Mouse (Mus musculus) heart, adult 2 months (tissue): Measurements from ENCODE around the gene Cib4. TPM values are rescaled to one million over a fixed set of nuclear protein-coding genes. Genes with fewer than 3 reads are reported as not detected.

Experiments
- DNase-seq, 2 experiments: peaks; one replicate each; pipeline ENCODE4 v3.0.0; 2021
- H3K27ac ChIP-seq: fragments of 200-600 bp; 2 replicates; pipeline ENCODE4 v1.8.1; 2022
- H3K27me3 ChIP-seq: fragments of 200-500 bp; 2 replicates; pipeline ENCODE4 v1.6.1; 2012; ENCODE audit warnings: mild to moderate bottlenecking, low read length, inconsistent platforms, mixed read lengths; ENCODE audit not compliant: control insufficient read depth, insufficient read depth
- H3K36me3 ChIP-seq: fragments of 200-500 bp; 2 replicates; pipeline ENCODE4 v1.6.1; 2012; ENCODE audit warnings: low read length, inconsistent platforms; ENCODE audit not compliant: control insufficient read depth, insufficient read depth
- H3K4me1 ChIP-seq: fragments of 200-500 bp; 2 replicates; pipeline ENCODE4 v1.6.1; 2011; ENCODE audit warnings: low read length; ENCODE audit not compliant: control insufficient read depth, insufficient read depth
- H3K4me3 ChIP-seq: fragments of 200-600 bp; 2 replicates; pipeline ENCODE4 v1.8.1; 2022
- H3K79me2 ChIP-seq: fragments of 200-500 bp; replicated peaks from 2 replicates; pipeline ENCODE4 v1.6.1; 2012; ENCODE audit warnings: mild to moderate bottlenecking, inconsistent platforms, low read length, moderate library complexity, mixed read lengths; ENCODE audit not compliant: control insufficient read depth, insufficient read depth
- H3K9ac ChIP-seq: fragments of 200-500 bp; 2 replicates; pipeline ENCODE4 v1.6.1; 2012; ENCODE audit warnings: low read depth, mild to moderate bottlenecking, control low read depth, inconsistent platforms, low read length, mixed read lengths
- CTCF ChIP-seq: fragments of 200-600 bp; IDR thresholded peaks from 2 replicates; pipeline ENCODE4 v1.8.1; 2022; ENCODE audit warnings: antibody characterized with exemption, mild to moderate bottlenecking, moderate library complexity
- EP300 ChIP-seq: fragments of 200-500 bp; IDR thresholded peaks from 2 replicates; pipeline ENCODE4 v1.6.1; 2011; ENCODE audit warnings: low read depth, low read length, control low read depth; ENCODE audit not compliant: insufficient read depth
- POLR2A ChIP-seq: fragments of 200-500 bp; IDR thresholded peaks from 2 replicates; pipeline ENCODE4 v1.6.1; 2011; ENCODE audit warnings: mild to moderate bottlenecking, low read depth, low read length, control low read depth; ENCODE audit not compliant: insufficient read depth
- WGBS: fragments of 180-500 bp; shearing (Covaris S2); methylation state at CpG from one replicate; pipeline ENCODE4 v1.1.7; 2018; 5-methylcytosine and 5-hydroxymethylcytosine counted together
- intact Hi-C: fragments of 180-260 bp; cut with DNase I; formaldehyde crosslinking; loops from one replicate; pipeline ENCODE4 v1.15.1; 2025
- polyA plus RNA-seq: library from polyadenylated mRNA; depleted of rRNA; stranded (reverse); fragments of >200 nt; gene quantifications from 2 replicates; pipeline ENCODE4 v1.2.3, GENCODE M21; 2012
- total RNA-seq, 2 experiments: library from RNA; stranded (reverse); gene quantifications; 2 replicates each; pipeline ENCODE4 v1.2.3; 2021

Gene Cib4
- total and polyA plus RNA-seq, 3 experiments: not detected

DNA sequence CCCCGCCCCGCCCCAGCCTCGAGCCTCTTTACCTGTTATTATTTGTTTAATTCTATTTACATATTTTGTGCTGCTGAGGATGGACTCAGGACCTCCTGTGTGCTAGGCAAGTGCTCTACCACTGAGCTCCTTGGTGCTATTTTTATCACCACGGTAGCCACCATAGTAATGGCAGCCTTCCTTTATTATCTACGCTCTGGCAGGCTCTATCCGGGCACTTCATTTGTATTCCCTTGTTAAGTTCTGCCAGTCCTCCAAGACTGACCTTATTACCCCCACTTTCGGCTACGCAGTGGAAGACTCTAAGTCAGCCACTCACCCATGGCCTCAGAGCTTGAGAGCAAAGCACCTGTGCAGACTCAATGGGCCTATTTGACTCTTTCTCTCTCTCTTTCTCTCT lies 46.1 kb upstream of the Cib4 start:
- TF ChIP-seq POLR2A (no peak), CTCF (no peak), EP300 (no peak)
- intact Hi-C loops: no loop called here

GRCm38 (mm10) chr5:30591205-30591731 lies 45.6 kb upstream of the Cib4 start:
- no peak overlapping the region for H3K9ac ChIP-seq
- H3K27me3 ChIP-seq: peaks cover 2% of the 10 kb centered on the region; the same call in 1 of the 2 replicates
- H3K79me2 ChIP-seq: no peaks in the 10 kb centered on the region
- TF ChIP-seq CTCF: no peak
- TF ChIP-seq EP300: no peak
- TF ChIP-seq POLR2A: no peak
- intact Hi-C loops: no loop called here
- WGBS: 29% methylated on average over 5 of the region's 5 CpGs
- no peak overlapping the region for H3K4me3 ChIP-seq
- peaks cover 6% of the 10 kb centered on the region; the same call in 1 of the 2 replicates for H3K36me3 ChIP-seq
- H3K27ac ChIP-seq: peak overlapping the region; percentile 87
- no peak for DNase-seq
- H3K4me1 ChIP-seq: peaks cover 18% of the 10 kb centered on the region; the same call in 1 of the 2 replicates

More for the DNA sequence above, 46.1 kb upstream of the Cib4 start:
- Histone ChIP-seq H3K27ac (peak overlapping the region; percentile 87), H3K9ac (no peak overlapping the region), H3K27me3 (peaks cover 2% of the 10 kb centered on the region; the same call in 1 of the 2 replicates), H3K4me3 (no peak overlapping the region), H3K79me2 (no peaks in the 10 kb centered on the region), H3K4me1 (peaks cover 16% of the 10 kb centered on the region; the same call in 1 of the 2 replicates), H3K36me3 (peaks cover 6% of the 10 kb centered on the region; the same call in 1 of the 2 replicates)
- WGBS: 64% methylated on average over 8 of the region's 8 CpGs
- DNase-seq: no peak

GRCm38 (mm10) chr5:30590231-30590630 lies 44.6 kb upstream of the Cib4 start:
- Histone ChIP-seq H3K27ac (peak overlapping the region; percentile 87), H3K4me3 (peak overlapping the region; percentile 19; the same call in 1 of the 2 replicates), H3K79me2 (no peaks in the 10 kb centered on the region), H3K27me3 (peaks cover 2% of the 10 kb centered on the region; the same call in 1 of the 2 replicates), H3K9ac (peak overlapping the region; percentile 14; the same call in 1 of the 2 replicates), H3K4me1 (peaks cover 13% of the 10 kb centered on the region; the same call in 1 of the 2 replicates), H3K36me3 (peaks cover 5% of the 10 kb centered on the region; the same call in 1 of the 2 replicates)
- WGBS: 76% methylated on average over 5 of the region's 5 CpGs
- TF ChIP-seq CTCF (no peak), POLR2A (no peak), EP300 (no peak)
- intact Hi-C loops: no loop called here
- DNase-seq: no peak

- peak overlapping the region; percentile 87 for H3K27ac ChIP-seq
- DNase-seq: peak; percentile 47 to 48
- peaks cover 2% of the 10 kb centered on the region; the same call in 1 of the 2 replicates for H3K27me3 ChIP-seq
- TF ChIP-seq EP300 (0 out of 2 replicates have a peak, but pooled peaks have one; percentile 5), CTCF (no peak), POLR2A (no peak)
- H3K9ac ChIP-seq: peak overlapping the region; percentile 84
- 40% methylated on average over 3 of the region's 3 CpGs for WGBS
- peak overlapping the region; percentile 60 for H3K4me3 ChIP-seq
- H3K36me3 ChIP-seq: no peaks in the 10 kb centered on the region; the same call in 1 of the 2 replicates
- no peaks in the 10 kb centered on the region for H3K79me2 ChIP-seq
- intact Hi-C loops: loop anchor here (2.0 to 5.0 kb wide), 2 partner anchors 15 to 72 kb away; no protein-coding TSS in a partner anchor
- peaks cover 11% of the 10 kb centered on the region; the same call in 1 of the 2 replicates for H3K4me1 ChIP-seq
These were observed 43.9 kb upstream of the Cib4 start for GRCm38 (mm10) chr5:30589546-30589945.

DNA sequence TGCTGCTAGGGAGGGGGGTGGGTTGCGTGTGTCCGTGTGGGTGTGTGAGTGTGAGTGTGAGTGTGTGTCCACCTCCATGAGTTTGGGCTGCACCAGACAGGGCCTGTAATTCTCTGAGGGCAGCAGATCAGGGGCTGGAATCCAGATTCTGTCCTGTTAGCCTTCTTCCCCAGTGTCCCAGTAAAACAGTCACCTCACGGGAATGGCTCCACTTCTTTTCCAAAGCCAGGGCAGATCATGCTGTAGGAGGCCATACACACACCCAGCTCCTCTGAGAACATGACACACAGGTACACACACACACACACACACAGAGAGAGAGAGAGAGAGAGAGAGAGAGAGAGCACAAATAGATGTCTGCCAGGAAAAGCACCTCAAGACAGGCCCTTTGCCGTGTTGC lies 43.4 kb upstream of the Cib4 start:
- peak overlapping the region; percentile 87 for H3K27ac ChIP-seq
- H3K27me3 ChIP-seq: peaks cover 2% of the 10 kb centered on the region; the same call in 1 of the 2 replicates
- TF ChIP-seq POLR2A (no peak), CTCF (no peak), EP300 (no peak)
- DNase-seq: no peak
- no peaks in the 10 kb centered on the region for H3K79me2 ChIP-seq
- intact Hi-C loops: loop anchor here (2.0 to 5.0 kb wide), 2 partner anchors 16 to 72 kb away; no protein-coding TSS in a partner anchor
- H3K9ac ChIP-seq: peak overlapping the region; percentile 84
- H3K4me1 ChIP-seq: peaks cover 8% of the 10 kb centered on the region; the same call in 1 of the 2 replicates
- peak overlapping the region; percentile 60 for H3K4me3 ChIP-seq
- no peaks in the 10 kb centered on the region for H3K36me3 ChIP-seq
- WGBS: 48% methylated on average over 4 of the region's 4 CpGs

GRCm38 (mm10) chr5:30588301-30588968 lies 42.8 kb upstream of the Cib4 start:
- H3K4me1 ChIP-seq: peaks cover 8% of the 10 kb centered on the region; the same call in 1 of the 2 replicates
- H3K79me2 ChIP-seq: no peaks in the 10 kb centered on the region
- peak; percentile 32 to 45 for DNase-seq
- H3K4me3 ChIP-seq: peak overlapping the region; percentile 60
- intact Hi-C loops: loop anchor here (2.0 to 5.0 kb wide), 2 partner anchors 16 to 71 kb away; no protein-coding TSS in a partner anchor
- H3K36me3 ChIP-seq: no peaks in the 10 kb centered on the region
- H3K27me3 ChIP-seq: peaks cover 2% of the 10 kb centered on the region; the same call in 1 of the 2 replicates
- TF ChIP-seq CTCF: no peak
- no peak for TF ChIP-seq EP300
- no peak for TF ChIP-seq POLR2A
- peak overlapping the region; percentile 84 for H3K9ac ChIP-seq
- peak overlapping the region; percentile 87 for H3K27ac ChIP-seq
- WGBS: 1% methylated on average over 69 of the region's 70 CpGs
